Mouse (Mus musculus) heart, postnatal 0 days (tissue): ENCODE data around the gene Dmc1. TPM values are rescaled to one million over a fixed set of nuclear protein-coding genes. Genes with fewer than 3 reads are reported as not detected.
A peak's percentile ranks its signal among the peaks of the same experiment; 100 is the strongest.

Experiments used
- ATAC-seq: fragments of 200-750 bp; cut with Nextera tagmentation; 2 replicates; pipeline ENCODE4 v1.8.0; 2017; ENCODE audit warnings: low read depth, moderate number of reproducible peaks, moderate library complexity; ENCODE audit not compliant: insufficient read depth
- DNase-seq: peaks from one replicate; pipeline ENCODE4 v3.0.0-alpha.2; 2016; ENCODE audit warnings: low spot score
- H3K27ac ChIP-seq: fragments of 300-500 bp; sonication (generic); 2 replicates; pipeline ENCODE4 v1.5.1; 2014; ENCODE audit warnings: low read depth, mild to moderate bottlenecking
- H3K27me3 ChIP-seq: fragments of 300-500 bp; sonication (generic); 2 replicates; pipeline ENCODE4 v1.6.1; 2014; ENCODE audit warnings: low read length, mixed read lengths; ENCODE audit not compliant: control insufficient read depth, insufficient read depth
- H3K36me3 ChIP-seq: fragments of 300-500 bp; sonication (generic); replicated peaks from 2 replicates; pipeline ENCODE4 v1.6.1; 2014; ENCODE audit warnings: low read length, mixed read lengths; ENCODE audit not compliant: control insufficient read depth, insufficient read depth
- H3K4me1 ChIP-seq: fragments of 300-500 bp; sonication (generic); 2 replicates; pipeline ENCODE4 v1.6.1; 2014; ENCODE audit warnings: antibody characterized with exemption; ENCODE audit not compliant: control insufficient read depth, insufficient read depth
- H3K4me2 ChIP-seq: fragments of 300-500 bp; sonication (generic); 2 replicates; pipeline ENCODE4 v1.6.1; 2014; ENCODE audit warnings: low read depth, mild to moderate bottlenecking, low read length, moderate library complexity
- H3K4me3 ChIP-seq: fragments of 300-500 bp; sonication (generic); 2 replicates; pipeline ENCODE4 v1.5.1; 2014; ENCODE audit warnings: low read depth, low read length
- H3K9ac ChIP-seq: fragments of 300-500 bp; sonication (generic); replicated peaks from 2 replicates; pipeline ENCODE4 v1.6.1; 2014; ENCODE audit warnings: low read depth, low read length, mixed read lengths
- H3K9me3 ChIP-seq: fragments of 300-500 bp; sonication (generic); replicated peaks from 2 replicates; pipeline ENCODE4 v1.6.1; 2016; ENCODE audit warnings: low read length; ENCODE audit not compliant: control insufficient read depth
- CTCF ChIP-seq: IDR thresholded peaks from 2 replicates; pipeline ENCODE4 v1.5.1; 2016; ENCODE audit warnings: antibody characterized with exemption, control low read depth, low read depth
- EP300 ChIP-seq: IDR thresholded peaks from 2 replicates; pipeline ENCODE4 v1.6.1; 2016; ENCODE audit warnings: antibody characterized with exemption, low read depth
- WGBS: fragments of 180-500 bp; shearing (Covaris S2); extraction: QIAGEN DNeasy Blood & Tissue Kit; methylation state at CpG from one replicate; pipeline ENCODE4 v1.1.7; 2014; 5-methylcytosine and 5-hydroxymethylcytosine counted together
- polyA plus RNA-seq: library from polyadenylated mRNA; unstranded; fragments of >200 nt; fragmentation: Nextera tagmentation; extraction: Ambion mirVana; gene quantifications from 2 replicates; pipeline ENCODE4 v1.2.1, GENCODE M21; 2015
- total RNA-seq: library from RNA; depleted of rRNA; stranded (reverse); fragments of >200 nt; gene quantifications from 2 replicates; pipeline ENCODE4 v1.2.3, GENCODE M21; 2014; ENCODE audit warnings: low replicate concordance

Gene Dmc1
- total and polyA plus RNA-seq, 2 experiments from 2014 or later, result 0.74 to 2.6 TPM

DNA sequence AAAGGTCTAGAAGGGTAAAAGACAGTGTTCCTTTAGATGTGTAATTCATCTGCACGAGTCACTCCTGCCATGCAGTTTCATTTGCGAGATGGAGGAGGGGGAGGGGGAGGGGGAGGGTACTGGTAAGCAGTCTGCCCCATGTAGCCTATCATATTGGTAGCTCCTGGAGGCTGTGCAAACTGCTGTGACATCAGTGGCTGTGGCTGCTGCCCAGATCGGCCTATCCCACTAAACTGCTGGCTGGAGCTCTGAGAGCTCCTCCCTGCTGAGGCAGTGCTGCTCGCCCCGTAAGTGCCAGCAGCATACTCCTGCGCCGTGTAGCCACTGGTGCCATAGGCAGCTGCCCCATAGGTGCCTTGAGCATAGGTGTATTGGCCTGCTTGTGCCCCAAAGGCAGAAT lies 75.0 kb downstream of the Dmc1 start:
- Histone ChIP-seq H3K27me3 (no peaks in the 10 kb centered on the region), H3K27ac (no peak overlapping the region), H3K36me3 (peaks cover 86% of the 10 kb centered on the region), H3K4me1 (no peaks in the 10 kb centered on the region), H3K4me2 (no peak overlapping the region), H3K9me3 (no peaks in the 10 kb centered on the region), H3K9ac (no peak overlapping the region), H3K4me3 (no peak overlapping the region)
- ATAC-seq, result no peak
- no peak for DNase-seq
- TF ChIP-seq EP300 (no peak), CTCF (no peak)
- WGBS, result 71% methylated on average over 7 of the region's 7 CpGs

DNA sequence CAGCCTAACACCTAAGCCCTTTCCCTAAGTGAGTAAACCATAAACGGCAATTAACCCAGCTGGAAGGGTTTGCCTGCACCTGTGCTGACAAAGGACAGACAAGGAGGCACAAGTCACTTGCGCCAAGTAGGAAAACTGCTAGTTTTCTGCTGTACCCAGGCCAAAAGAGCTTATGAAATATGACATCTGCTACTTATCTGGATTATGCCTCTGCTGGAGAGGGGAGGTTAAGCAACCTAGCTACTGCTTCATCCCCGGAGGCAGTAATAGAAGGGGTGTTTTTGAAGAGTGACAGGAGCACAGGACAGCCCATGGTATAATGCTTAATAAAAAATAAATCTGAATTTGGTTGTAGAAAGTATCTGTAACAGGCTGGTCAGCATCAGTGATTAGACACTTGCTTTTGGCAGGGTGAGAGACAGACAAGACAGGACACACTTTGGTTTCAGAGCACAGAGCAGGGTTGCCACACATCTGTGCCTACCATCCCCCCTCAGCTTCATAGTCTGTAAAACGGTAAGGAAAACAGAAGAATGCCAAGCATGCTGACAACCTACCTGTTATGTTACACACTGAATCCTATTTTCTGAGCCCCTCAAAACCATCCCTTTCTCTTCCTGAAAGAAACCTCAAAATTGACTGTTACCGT lies 76.8 kb downstream of the Dmc1 start:
- Histone ChIP-seq H3K9ac (no peak overlapping the region), H3K27me3 (no peaks in the 10 kb centered on the region), H3K4me1 (no peaks in the 10 kb centered on the region), H3K36me3 (peaks cover 72% of the 10 kb centered on the region), H3K27ac (no peak overlapping the region), H3K9me3 (no peaks in the 10 kb centered on the region), H3K4me2 (no peak overlapping the region), H3K4me3 (no peak overlapping the region)
- TF ChIP-seq CTCF, result no peak
- no peak for TF ChIP-seq EP300
- ATAC-seq, result no peak
- 52% methylated on average over 5 of the region's 5 CpGs for WGBS
- DNase-seq, result no peak

DNA sequence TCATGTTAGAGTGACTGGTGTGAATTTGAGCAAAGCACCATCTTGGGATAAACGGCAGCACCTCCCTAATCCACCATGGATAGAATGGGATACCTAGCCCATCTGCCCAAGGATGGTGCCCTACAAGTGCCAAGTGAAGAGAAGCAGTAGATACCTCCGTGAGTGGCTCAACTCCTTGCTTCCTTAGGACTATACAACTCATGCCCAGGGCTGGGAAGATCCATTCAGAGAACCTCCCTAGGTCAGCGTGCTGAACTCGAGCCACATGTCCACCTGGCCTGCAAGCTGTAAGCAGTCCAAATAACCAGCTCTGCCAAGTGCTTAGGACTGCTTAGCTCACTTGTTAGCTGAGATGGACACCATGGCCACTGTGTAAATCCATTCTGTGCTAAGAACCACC lies 77.7 kb downstream of the Dmc1 start:
- no peaks in the 10 kb centered on the region for H3K9me3 ChIP-seq
- WGBS, result 61% methylated on average over 4 of the region's 4 CpGs
- no peak overlapping the region for H3K27ac ChIP-seq
- H3K4me2 ChIP-seq, result no peak overlapping the region
- TF ChIP-seq CTCF (no peak), EP300 (no peak)
- no peak overlapping the region for H3K9ac ChIP-seq
- H3K4me3 ChIP-seq, result no peak overlapping the region
- no peaks in the 10 kb centered on the region for H3K4me1 ChIP-seq
- DNase-seq, result no peak
- no peak for ATAC-seq
- no peaks in the 10 kb centered on the region for H3K27me3 ChIP-seq
- H3K36me3 ChIP-seq, result peaks cover 69% of the 10 kb centered on the region

DNA sequence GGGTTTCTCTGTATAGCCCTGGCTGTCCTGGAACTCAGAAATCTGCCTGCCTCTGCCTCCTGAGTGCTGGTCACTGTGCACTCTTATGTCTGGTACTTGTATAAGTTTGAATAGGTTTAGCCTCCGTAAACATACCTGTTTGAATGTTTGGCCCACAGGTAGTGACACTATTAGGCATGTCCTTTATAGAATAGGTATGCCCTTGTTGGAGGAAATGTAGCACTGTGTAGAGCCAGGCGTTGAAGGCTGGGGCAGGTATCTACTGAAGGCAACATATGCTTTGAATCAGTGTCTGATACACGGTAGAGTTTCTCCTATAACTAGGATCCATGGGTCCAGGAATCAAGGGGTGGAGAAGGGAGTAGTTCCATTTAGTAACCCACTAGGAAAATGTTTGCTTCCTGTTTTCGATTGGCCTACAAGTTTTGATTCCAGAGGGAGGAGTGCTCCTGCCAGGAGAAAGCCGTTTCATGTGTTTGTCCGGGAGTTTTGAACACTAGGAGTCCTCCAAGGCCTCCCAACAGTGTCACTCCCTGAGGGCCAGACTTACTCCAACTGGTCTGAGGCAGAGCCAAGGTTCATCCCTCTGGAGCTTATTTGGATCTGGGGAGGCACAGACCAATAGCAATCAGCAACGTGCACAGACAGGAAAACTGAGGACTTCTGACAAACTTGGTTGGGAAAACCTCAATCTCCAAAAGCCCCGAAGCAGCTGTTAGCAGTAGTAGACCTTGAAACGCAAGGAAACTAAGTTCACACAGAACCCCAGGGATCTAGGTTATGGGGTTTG lies 78.7 kb downstream of the Dmc1 start:
- TF ChIP-seq CTCF, result no peak
- no peak for TF ChIP-seq EP300
- no peaks in the 10 kb centered on the region for H3K9me3 ChIP-seq
- no peaks in the 10 kb centered on the region for H3K27me3 ChIP-seq
- DNase-seq (no peak), ATAC-seq (peak; percentile 52; the same call in 1 of the 2 replicates)
- no peaks in the 10 kb centered on the region for H3K4me1 ChIP-seq
- no peak overlapping the region for H3K4me2 ChIP-seq
- 51% methylated on average over 9 of the region's 9 CpGs for WGBS
- H3K4me3 ChIP-seq, result no peak overlapping the region
- peaks cover 60% of the 10 kb centered on the region for H3K36me3 ChIP-seq
- no peak overlapping the region; the same call in 1 of the 2 replicates for H3K27ac ChIP-seq
- H3K9ac ChIP-seq, result no peak overlapping the region

DNA sequence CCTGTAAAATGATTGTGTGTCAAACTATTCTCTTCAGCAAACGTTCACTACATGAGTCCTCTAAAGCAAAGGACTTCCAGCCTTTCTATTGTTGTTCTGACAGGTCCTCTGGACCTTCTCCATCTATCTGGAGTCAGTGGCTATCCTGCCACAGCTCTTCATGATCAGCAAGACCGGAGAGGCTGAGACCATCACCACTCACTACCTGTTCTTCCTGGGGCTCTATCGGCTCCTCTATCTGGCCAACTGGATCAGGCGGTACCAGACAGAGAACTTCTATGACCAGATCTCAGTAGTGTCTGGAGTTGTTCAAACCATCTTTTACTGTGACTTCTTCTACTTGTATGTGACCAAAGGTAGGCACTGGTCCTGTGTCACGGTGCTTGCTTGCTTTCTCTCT lies 79.3 kb downstream of the Dmc1 start:
- H3K9me3 ChIP-seq, result no peaks in the 10 kb centered on the region
- ATAC-seq (no peak), DNase-seq (no peak)
- no peaks in the 10 kb centered on the region for H3K4me1 ChIP-seq
- no peak overlapping the region for H3K9ac ChIP-seq
- H3K4me2 ChIP-seq, result no peak overlapping the region
- WGBS, result 73% methylated on average over 5 of the region's 5 CpGs
- H3K4me3 ChIP-seq, result no peak overlapping the region
- TF ChIP-seq EP300, result no peak
- no peak for TF ChIP-seq CTCF
- peaks cover 54% of the 10 kb centered on the region for H3K36me3 ChIP-seq
- H3K27me3 ChIP-seq, result no peaks in the 10 kb centered on the region
- H3K27ac ChIP-seq, result no peak overlapping the region
